Mouse (Mus musculus) WW6 (cell line): Measurements from ENCODE around the gene Ccnk.

Source experiments
- DNase-seq: peaks from one replicate; pipeline ENCODE4 v3.0.0-alpha.2; 2013; ENCODE audit warnings: low read depth, low spot score

Gene Ccnk

DNA sequence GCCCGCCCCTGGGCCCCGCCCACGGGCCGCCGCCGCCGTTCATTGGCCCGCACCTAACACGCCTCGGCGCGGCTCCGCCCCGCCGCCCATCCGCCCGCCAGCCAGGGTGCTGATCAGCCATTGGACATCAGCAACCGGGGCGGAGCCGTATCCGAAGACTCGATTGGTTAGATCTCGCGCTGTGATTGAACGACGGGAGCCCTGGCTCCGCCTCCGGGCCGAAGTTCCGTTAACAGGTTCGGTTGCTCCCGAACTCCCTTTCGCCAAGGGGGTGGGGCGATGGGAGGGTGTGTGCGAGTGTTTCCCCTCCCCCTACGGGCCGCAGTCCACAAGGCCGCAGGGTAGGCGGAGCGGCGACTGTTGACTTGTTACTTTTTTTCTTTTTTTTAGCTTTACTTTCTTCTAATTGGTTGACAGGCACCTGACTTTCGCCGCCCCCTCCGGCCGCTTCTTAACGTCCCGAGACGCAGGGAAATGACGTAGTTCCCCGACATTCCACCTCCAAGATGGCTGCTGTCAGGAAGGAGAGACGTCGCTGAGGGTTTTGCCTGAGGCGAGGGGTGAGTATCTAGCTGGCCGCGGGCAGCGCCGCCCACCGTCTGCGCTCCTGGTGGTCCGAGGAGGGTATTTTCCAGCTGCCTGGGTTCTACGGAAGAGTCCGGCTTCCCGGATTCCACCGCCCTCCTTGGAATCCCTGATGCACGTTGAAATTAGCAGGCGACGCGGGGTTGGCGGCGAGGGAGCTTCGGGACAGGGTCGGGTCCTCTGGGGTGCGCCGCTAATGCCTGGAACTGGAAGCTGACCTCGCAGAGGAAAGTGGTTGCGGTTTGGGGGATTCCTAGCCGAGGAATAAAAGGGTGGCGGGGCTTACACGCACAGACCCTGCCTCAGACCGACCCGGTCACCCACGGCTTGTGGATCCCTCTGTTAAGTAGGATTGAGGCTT lies at the start of gene Ccnk:
Gene Ccnk (plus strand): TSS at position 259 of the 946 bp plus-strand sequence.
- DNase-seq, result peak; percentile 98

- DNase-seq, result no peak
These were observed 46.8 kb upstream of the Ccnk start for GRCm38 (mm10) chr12:108132450-108133070.

- DNase-seq, result no peak
These were observed 46.2 kb upstream of the Ccnk start for GRCm38 (mm10) chr12:108133181-108133580.

DNA sequence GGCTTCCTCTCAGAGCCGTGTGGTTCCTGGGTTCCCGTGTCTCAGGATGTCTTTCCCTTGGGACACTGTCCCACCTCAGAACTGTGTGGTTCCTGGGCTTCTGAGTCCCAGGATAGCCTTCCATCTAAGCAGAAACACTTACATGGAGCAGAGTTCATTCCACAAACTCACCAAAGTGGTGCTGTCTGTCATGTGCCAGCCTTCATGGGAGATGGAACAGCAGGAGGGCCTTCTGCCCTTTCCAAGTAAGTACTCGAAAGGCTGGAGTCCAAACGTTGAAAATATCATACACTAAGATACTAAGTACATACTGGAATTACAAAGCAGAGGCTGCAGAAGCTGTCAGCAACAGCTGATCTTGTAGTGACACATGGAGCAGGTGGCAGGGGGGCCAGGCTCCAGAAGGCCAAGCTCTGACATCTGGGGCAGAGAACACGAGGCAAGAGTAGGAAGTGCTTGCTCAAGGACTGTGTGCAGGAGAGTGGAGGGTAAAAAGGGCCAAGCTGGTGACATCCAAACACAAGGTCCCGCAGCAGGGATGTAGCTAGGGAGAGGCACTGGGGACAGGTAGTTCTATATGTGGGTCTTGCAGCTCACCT lies 43.7 kb upstream of the Ccnk start:
- no peak for DNase-seq

DNA sequence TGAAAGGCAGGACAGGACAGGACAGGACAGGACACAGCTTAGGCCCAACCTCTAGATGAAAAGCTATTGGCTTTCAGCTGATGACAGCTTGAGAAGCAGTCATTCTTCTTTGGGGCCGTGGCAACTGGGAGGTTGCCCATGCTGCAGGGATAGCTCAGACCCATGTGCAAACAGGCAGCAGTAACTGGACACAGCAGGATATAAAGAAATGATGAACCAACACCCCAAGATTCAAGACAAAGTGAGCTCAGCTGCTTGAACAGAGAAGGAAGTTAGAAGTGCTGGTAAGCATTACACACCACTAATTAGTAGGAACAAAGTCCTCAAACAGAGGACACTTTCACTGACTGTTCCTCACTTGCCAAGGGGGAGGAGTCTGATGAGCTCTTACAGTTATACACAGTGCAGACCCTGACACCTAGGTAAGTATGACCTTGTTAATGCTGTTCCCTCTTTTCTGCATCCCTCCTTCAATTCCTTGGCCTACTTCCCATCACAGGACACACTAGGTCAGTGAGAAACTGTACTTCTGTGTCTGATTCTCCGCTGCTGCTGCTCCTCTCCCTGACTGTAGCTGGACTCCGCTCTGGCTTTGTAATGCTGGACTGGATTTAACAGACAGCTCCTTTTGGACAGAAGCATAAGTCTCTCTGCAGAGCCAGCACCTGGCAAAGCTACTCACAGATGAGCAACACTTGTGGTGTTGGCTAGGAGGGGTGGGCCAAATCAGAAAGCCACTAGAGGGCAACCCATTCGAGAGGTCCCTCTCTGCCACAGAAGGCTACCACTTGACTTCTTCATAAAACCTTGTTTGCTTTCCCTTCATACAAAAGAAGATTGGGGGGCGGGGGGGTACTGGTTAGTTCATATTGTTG lies 35.5 kb upstream of the Ccnk start:
- no peak for DNase-seq

DNA sequence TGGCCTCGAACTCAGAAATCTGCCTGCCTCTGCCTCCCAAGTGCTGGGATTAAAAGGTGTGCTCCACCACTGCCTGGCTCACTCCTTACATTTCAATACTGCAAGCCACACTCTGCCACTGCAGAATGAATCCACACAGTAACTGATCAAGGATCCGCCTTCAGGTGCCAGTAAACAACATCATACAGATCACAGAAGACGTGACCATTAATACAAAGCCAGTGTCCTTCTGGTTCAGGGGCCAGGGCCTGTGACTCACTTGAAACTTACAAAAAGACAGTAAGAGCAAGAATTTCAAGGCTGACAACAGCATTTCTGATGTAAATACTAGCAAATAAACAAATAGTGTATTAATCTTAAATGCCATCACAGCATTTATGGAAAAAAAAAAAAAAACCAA lies 34.2 kb upstream of the Ccnk start:
- no peak for DNase-seq

DNA sequence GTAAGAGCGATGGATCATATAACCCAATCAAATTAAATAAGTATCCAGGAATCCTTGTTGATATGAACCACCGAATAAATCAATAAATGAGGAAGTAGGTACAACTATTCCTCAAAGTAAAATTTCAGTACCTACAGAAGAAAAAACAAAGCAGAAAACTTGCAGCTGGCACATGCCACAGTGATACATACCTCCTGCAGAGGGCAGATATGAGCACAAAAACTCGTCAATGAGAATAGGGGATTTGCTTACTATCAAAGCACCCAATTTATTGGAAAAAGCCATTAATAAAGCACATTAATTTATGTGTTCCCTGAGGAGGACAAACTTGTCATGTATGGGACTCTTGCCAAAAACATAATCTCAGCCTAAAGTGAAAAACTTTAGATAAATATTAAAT lies 29.6 kb upstream of the Ccnk start:
- DNase-seq, result no peak

GRCm38 (mm10) chr12:108152743-108153142 lies 26.6 kb upstream of the Ccnk start:
- no peak for DNase-seq

- no peak for DNase-seq
These were observed 19.5 kb upstream of the Ccnk start for GRCm38 (mm10) chr12:108159863-108160262.

- DNase-seq, result no peak
These were observed 17.3 kb upstream of the Ccnk start for GRCm38 (mm10) chr12:108162036-108162435.

DNA sequence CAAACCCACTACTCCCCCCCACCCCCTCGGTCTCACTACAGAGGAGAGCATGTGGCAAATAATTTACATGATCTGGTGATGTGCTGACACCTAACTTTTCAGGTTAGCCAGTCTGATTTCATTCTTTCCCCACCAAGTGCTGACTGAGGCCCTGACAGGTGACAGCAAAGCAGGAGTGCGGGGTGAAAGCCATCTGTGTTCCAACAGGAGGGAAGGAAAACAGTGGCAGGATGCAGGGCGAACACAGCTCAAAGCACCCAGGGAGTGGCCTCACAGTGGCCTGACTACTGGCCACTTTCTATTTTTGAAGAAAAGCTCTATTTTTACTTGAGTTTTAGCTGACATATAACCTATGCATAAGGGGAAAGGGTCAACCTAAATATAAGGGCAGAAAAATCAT lies 15.7 kb upstream of the Ccnk start:
- no peak for DNase-seq

GRCm38 (mm10) chr12:108168909-108169308 lies 10.5 kb upstream of the Ccnk start:
- DNase-seq, result no peak

GRCm38 (mm10) chr12:108170467-108170866 lies 8.9 kb upstream of the Ccnk start:
- DNase-seq, result no peak

GRCm38 (mm10) chr12:108171336-108171735 lies 8.0 kb upstream of the Ccnk start:
- DNase-seq, result no peak

DNA sequence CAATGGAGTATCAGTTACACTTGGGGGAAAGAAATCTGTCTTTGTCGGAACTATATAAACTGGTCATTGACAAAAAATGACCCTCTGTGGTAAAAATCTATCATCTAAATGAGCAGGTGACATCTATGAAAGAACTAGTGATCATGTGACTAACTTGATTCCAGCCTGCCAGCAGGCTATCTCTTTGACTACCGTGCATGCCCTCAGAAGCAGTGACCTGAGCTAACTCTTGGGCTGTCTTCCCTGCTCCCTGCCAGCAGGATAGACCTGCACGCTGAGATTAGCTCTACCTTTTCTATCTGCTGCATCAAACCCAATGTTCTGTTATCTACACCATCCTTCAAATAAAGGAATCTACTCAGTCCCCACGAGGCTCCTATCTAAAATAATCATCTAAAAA lies 6.7 kb upstream of the Ccnk start:
- no peak for DNase-seq

GRCm38 (mm10) chr12:108174606-108175505 lies 4.5 kb upstream of the Ccnk start:
- DNase-seq, result no peak

- no peak for DNase-seq
These were observed 3.0 kb upstream of the Ccnk start for GRCm38 (mm10) chr12:108176366-108176765.

DNA sequence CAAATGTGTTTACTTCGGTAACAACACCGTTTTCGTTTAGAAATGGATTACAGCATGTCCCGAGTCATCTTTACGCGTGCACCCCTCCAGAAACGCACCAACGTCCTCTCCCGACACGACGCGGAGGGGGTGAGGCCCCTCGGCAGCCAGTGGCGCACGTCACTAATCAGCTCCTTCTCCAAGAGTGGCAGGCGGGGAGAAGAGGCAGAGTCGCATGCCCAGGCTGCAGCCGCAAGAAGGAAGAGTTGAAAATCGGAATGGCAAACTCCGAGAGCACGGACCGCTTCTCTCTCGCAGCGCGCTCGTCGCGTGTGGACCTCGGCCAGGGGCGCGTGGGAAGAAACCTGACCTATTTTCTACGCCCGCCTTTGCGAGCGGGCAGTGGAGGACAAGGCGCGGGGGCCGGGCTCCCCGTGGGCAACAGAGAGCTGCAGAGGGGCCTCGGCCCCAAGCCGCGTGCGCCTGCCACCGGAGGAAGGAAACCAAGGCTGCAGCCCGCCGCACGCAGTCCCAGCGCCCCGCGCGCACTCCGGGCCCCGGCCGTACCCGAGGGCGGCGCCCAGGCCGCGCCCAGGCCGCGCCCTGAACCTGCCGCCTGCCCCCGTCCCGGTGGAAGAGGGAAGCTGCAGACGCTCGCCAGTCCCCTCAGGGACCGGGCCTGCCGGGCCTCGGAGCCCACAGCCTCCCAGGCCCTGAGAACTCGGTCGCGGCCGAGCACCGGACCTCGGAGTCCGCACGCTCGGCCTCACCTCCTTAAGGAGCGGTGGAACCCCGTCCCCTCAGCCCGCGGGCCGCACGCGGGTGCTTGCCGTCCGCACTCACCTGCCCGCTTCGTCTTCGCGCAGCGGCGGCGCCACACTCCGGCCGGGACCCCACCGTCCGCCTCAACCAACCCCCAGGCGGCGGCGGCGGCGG lies 791 bp upstream of the Ccnk start:
- DNase-seq, result no peak

GRCm38 (mm10) chr12:108179246-108179320 lies 296 bp upstream of the Ccnk start, which contains the start of gene Setd3:
Setd3 (minus strand) TSS chr12:108179314.
- DNase-seq, result no peak

GRCm38 (mm10) chr12:108181716-108182115 lies 2.3 kb downstream of the Ccnk start:
- no peak for DNase-seq
